Mouse (Mus musculus) forebrain, embryonic 16.5 days (tissue): ENCODE measurements at regions not wholly inside any gene's neighbourhood (a gene's known extent, or its start where the extent isn't known, plus 50 kb on each side); places are given as distances from the start of the nearest gene placed in this dataset.

Experiments used
- ATAC-seq: fragments of 200-750 bp; cut with Nextera tagmentation; 2 replicates; pipeline ENCODE4 v1.8.0; 2017; ENCODE audit warnings: mild to moderate bottlenecking, moderate library complexity
- H3K27ac ChIP-seq: fragments of 300-500 bp; sonication (generic); 2 replicates; pipeline ENCODE4 v1.5.1; 2014; ENCODE audit warnings: low read length, control low read depth
- H3K27me3 ChIP-seq: fragments of 300-500 bp; sonication (generic); replicated peaks from 2 replicates; pipeline ENCODE4 v1.6.1; 2014; ENCODE audit warnings: low read length; ENCODE audit not compliant: control insufficient read depth, insufficient read depth
- H3K36me3 ChIP-seq: fragments of 300-500 bp; sonication (generic); 2 replicates; pipeline ENCODE4 v1.6.1; 2014; ENCODE audit not compliant: control insufficient read depth, insufficient read depth
- H3K4me1 ChIP-seq: fragments of 300-500 bp; sonication (generic); replicated peaks from 2 replicates; pipeline ENCODE4 v1.6.1; 2014; ENCODE audit warnings: low read length; ENCODE audit not compliant: control insufficient read depth, insufficient read depth
- H3K4me2 ChIP-seq: fragments of 300-500 bp; sonication (generic); 2 replicates; pipeline ENCODE4 v1.6.1; 2014; ENCODE audit warnings: mild to moderate bottlenecking, low read length, control low read depth
- H3K4me3 ChIP-seq: fragments of 300-500 bp; sonication (generic); replicated peaks from 2 replicates; pipeline ENCODE4 v1.5.1; 2014; ENCODE audit warnings: mild to moderate bottlenecking, low read length, control low read depth
- H3K9ac ChIP-seq: fragments of 300-500 bp; sonication (generic); replicated peaks from 2 replicates; pipeline ENCODE4 v1.6.1; 2014; ENCODE audit warnings: low read depth, low read length, control low read depth
- H3K9me3 ChIP-seq: fragments of 300-500 bp; sonication (generic); 2 replicates; pipeline ENCODE4 v1.6.1; 2016; ENCODE audit warnings: low read length; ENCODE audit not compliant: control insufficient read depth
- WGBS: fragments of 180-500 bp; shearing (Covaris S2); extraction: QIAGEN DNeasy Blood & Tissue Kit; methylation state at CpG from one replicate; pipeline ENCODE4 v1.1.7; 2014; 5-methylcytosine and 5-hydroxymethylcytosine counted together

DNA sequence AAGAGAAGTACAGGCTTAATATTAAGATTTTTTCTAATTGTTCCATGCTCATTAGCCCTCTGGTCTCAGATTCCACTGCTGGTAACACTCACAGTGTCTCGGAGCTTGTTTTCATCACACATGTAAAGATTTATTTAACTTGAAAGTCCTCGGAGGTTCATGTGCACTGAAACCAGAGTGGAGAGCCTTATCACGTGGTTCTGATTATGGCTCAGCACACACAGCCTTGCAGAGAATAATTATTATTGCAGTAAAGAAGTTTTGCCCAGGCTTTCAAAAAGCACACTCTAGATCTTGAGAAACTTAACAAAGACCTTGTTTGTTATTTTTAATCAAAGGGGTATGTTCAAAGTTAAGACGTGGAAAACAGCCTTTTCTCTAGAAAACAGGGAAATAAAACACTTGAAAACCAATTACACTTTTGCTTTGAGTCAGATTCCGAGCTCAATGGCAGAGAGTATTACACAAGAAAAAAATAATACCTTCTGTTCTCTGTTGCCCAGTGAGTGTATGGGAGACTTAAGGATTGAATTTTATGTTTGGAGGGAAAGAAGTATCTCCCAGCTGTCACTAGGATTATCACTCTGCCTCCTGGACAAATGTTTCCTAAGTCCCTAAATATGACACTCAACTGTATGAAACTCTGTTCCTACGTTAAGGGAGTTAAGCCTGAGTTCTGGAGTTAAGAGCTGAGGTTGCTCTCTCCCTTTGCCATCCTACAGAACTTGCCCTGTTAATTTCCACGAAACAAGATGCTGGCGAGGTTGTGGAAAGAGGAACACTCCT lies 114.9 kb upstream of the Lpar1 start:
- no peak overlapping the region for H3K27ac ChIP-seq
- no peak overlapping the region for H3K9ac ChIP-seq
- H3K36me3 ChIP-seq, result no peaks in the 10 kb centered on the region
- H3K27me3 ChIP-seq, result no peaks in the 10 kb centered on the region
- ATAC-seq, result no peak
- WGBS, result 26% methylated on average over 8 of the region's 8 CpGs
- peaks cover 15% of the 10 kb centered on the region for H3K4me1 ChIP-seq
- no peak overlapping the region for H3K4me3 ChIP-seq
- no peaks in the 10 kb centered on the region for H3K9me3 ChIP-seq
- no peak overlapping the region for H3K4me2 ChIP-seq

GRCm38 (mm10) chr4:58663628-58664205 lies 110.0 kb upstream of the Lpar1 start:
- Histone ChIP-seq H3K36me3 (no peaks in the 10 kb centered on the region), H3K27me3 (no peaks in the 10 kb centered on the region), H3K27ac (no peak overlapping the region), H3K9me3 (no peaks in the 10 kb centered on the region), H3K9ac (no peak overlapping the region), H3K4me2 (no peak overlapping the region), H3K4me3 (no peak overlapping the region), H3K4me1 (no peaks in the 10 kb centered on the region; the same call in 1 of the 2 replicates)
- WGBS, result 57% methylated on average over 6 of the region's 6 CpGs
- ATAC-seq, result no peak

DNA sequence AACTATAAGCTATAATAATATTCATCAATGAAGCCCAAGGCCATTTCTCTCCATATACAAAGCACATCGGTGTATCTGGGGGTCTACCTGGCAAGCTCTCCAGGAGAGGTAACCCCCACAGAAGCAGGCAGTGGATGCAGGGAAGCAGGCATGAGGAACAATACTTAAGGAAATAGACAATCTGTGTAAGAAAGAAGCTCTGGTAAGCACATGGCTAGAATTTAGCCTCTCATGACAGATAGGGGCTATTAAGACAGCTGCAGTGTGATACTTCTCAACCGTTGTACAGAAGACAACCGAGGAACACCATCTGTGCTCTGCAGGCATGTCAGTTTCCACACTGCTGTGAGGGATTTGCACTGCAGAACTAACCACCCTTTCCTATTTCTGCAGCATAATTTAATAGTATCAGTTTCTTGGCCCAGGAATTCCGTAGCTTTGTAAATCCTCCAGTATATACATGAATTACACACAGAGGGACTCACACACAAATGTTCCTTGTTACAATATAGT lies 108.1 kb upstream of the Lpar1 start:
- Histone ChIP-seq H3K27ac (no peak overlapping the region), H3K4me1 (no peaks in the 10 kb centered on the region; the same call in 1 of the 2 replicates), H3K9ac (no peak overlapping the region), H3K27me3 (no peaks in the 10 kb centered on the region), H3K36me3 (no peaks in the 10 kb centered on the region), H3K4me3 (no peak overlapping the region), H3K9me3 (no peaks in the 10 kb centered on the region), H3K4me2 (no peak overlapping the region)
- ATAC-seq, result peak; percentile 70; the same call in 1 of the 2 replicates
- 58% methylated on average over 4 of the region's 4 CpGs for WGBS

DNA sequence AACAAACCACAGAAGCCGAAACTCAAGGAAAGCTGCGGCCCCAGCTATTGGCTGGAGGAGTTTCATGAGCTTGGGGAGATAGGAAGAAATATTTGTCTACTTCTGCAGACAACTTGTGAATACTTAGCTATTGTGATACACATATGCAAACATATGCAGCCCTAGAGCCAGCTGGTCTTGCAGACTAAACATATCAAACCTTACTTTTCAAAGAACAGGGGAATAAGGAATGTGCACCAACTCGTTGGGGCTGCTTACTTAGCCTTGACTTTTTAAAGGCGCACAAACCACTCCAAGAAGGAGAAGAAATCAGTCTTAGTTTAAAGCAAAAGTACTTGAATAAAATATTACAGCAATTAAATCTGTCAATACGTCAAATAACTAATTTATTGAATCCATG lies 106.8 kb upstream of the Lpar1 start:
- 68% methylated on average over 5 of the region's 5 CpGs for WGBS
- no peaks in the 10 kb centered on the region for H3K9me3 ChIP-seq
- no peak overlapping the region for H3K4me3 ChIP-seq
- no peak overlapping the region for H3K9ac ChIP-seq
- H3K4me2 ChIP-seq, result no peak overlapping the region
- no peaks in the 10 kb centered on the region for H3K27me3 ChIP-seq
- no peaks in the 10 kb centered on the region; the same call in 1 of the 2 replicates for H3K4me1 ChIP-seq
- ATAC-seq, result no peak
- no peak overlapping the region for H3K27ac ChIP-seq
- no peaks in the 10 kb centered on the region for H3K36me3 ChIP-seq

DNA sequence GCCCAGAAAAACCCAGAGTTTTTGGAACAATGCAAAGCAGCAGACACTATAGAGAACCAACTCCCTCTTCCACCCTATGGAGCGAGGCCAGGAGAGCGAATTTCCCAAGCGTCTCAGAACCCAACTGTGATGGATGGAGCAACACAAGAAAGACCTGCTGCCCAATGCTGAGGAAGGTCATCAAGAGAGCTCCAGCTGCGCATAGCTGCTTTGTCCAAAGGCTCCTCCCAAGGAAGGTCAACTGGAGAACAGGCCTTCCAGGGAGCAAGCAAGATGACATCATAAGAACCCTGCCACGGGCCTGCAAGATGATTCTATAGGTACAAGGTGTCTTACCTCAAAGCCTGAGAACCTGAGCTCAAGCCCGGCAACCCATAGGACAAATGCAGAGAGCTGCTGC lies 104.5 kb upstream of the Lpar1 start:
- no peaks in the 10 kb centered on the region for H3K9me3 ChIP-seq
- H3K27me3 ChIP-seq, result no peaks in the 10 kb centered on the region
- no peak for ATAC-seq
- H3K4me3 ChIP-seq, result no peak overlapping the region
- H3K4me2 ChIP-seq, result no peak overlapping the region
- no peaks in the 10 kb centered on the region for H3K36me3 ChIP-seq
- H3K27ac ChIP-seq, result no peak overlapping the region
- 80% methylated on average over 6 of the region's 6 CpGs for WGBS
- H3K9ac ChIP-seq, result no peak overlapping the region
- no peaks in the 10 kb centered on the region; the same call in 1 of the 2 replicates for H3K4me1 ChIP-seq

- H3K36me3 ChIP-seq, result no peaks in the 10 kb centered on the region
- H3K4me1 ChIP-seq, result no peaks in the 10 kb centered on the region
- ATAC-seq, result no peak
- H3K9me3 ChIP-seq, result no peaks in the 10 kb centered on the region
- 90% methylated on average over 2 of the region's 2 CpGs for WGBS
- H3K4me3 ChIP-seq, result no peak overlapping the region
- H3K4me2 ChIP-seq, result no peak overlapping the region
- no peaks in the 10 kb centered on the region for H3K27me3 ChIP-seq
- no peak overlapping the region for H3K27ac ChIP-seq
- H3K9ac ChIP-seq, result no peak overlapping the region
These were observed 94.1 kb upstream of the Lpar1 start for GRCm38 (mm10) chr4:58647761-58648295.

DNA sequence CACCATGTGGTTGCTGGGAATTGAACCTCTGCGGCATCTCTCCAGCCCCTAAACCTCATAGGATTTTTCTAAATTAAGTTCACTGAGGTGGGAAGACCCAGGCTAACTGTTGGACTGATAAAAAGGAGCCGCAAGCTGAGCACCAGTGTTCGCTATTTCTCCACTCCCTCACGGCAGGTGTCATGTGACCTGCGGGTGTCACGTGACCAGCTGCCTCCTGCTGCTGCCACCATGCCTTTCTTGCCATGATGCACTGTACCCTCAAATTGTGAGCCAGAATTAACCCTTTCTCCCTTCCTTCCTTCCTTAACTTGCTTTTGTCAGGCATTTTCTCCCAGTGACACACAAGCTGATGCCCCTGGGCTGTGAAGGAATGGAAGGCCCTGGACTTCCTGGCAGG lies 93.1 kb upstream of the Lpar1 start:
- Histone ChIP-seq H3K27ac (no peak overlapping the region), H3K27me3 (no peaks in the 10 kb centered on the region), H3K4me1 (no peaks in the 10 kb centered on the region), H3K4me3 (no peak overlapping the region), H3K9me3 (no peaks in the 10 kb centered on the region), H3K4me2 (no peak overlapping the region), H3K36me3 (no peaks in the 10 kb centered on the region), H3K9ac (no peak overlapping the region)
- 96% methylated on average over 6 of the region's 6 CpGs for WGBS
- no peak for ATAC-seq

GRCm38 (mm10) chr4:58643371-58643770 lies 89.7 kb upstream of the Lpar1 start:
- Histone ChIP-seq H3K4me2 (no peak overlapping the region), H3K9ac (no peak overlapping the region), H3K4me3 (no peak overlapping the region), H3K27me3 (no peaks in the 10 kb centered on the region), H3K36me3 (no peaks in the 10 kb centered on the region), H3K4me1 (no peaks in the 10 kb centered on the region), H3K9me3 (no peaks in the 10 kb centered on the region), H3K27ac (no peak overlapping the region)
- whole genome bisulfite sequencing, result 62% methylated on average over 4 of the region's 4 CpGs
- ATAC-seq, result no peak

GRCm38 (mm10) chr4:58642236-58642635 lies 88.5 kb upstream of the Lpar1 start:
- Histone ChIP-seq H3K27ac (no peak overlapping the region), H3K4me1 (no peaks in the 10 kb centered on the region), H3K9me3 (no peaks in the 10 kb centered on the region), H3K4me2 (no peak overlapping the region), H3K4me3 (no peak overlapping the region), H3K9ac (no peak overlapping the region), H3K27me3 (no peaks in the 10 kb centered on the region), H3K36me3 (no peaks in the 10 kb centered on the region)
- ATAC-seq, result no peak
- 73% methylated on average over 10 of the region's 10 CpGs for WGBS
